Mouse (Mus musculus): ENCODE data around the gene Fasn. TPM values are rescaled to one million over a fixed set of nuclear protein-coding genes. Genes with fewer than 3 reads are reported as not detected.

Gene Fasn
- polyA plus RNA-seq, 1 experiment from 2014 or later: 16.0 TPM

DNA sequence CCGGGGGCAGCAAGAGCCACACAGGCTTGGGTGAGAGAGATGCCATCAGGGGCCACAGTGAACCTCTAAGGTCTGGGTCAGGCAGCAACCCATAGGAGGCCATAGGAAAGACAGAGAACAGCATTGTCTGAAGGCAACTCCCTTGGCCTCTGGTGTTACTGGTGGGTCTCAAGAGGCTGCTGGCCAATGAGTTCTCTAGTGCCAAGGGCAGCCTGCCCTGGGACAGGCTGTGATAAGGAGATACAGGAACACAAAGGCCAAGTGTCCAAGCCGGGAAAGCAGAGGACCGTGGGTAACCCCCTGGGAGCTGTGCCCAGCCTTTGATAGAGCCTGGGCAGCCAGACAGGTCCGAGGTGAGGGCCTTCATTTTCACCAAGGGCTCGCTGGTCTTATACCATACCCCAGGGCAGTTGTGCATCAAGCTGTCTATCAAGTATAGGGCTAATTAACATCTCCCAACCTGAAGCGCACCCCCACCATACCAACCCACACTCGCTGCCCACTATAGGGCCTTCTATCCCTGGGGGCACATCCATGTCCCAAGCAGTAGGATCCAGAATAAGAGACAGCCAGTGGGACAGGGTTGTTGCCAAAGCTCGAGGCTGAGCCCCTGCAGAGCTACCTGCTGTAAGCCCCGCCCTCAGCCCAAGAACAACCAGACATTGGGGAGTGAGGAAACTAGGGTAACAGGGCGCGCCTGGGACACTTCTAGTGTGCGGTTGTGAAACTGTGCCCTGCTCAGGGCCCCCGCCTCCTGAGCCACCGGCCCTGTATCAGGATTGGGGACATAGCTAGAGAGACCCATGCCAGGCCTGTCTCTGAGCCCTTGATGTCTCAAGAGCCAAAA lies 3.0 kb downstream of the Fasn start:
- WGBS: 67% methylated on average over 14 of the region's 14 CpGs
- Histone ChIP-seq H3K27ac (replicated peaks) (no peak overlapping the region; the same call in 1 of the 2 replicates), H3K9ac (ENCODE audit: low read length) (no peak overlapping the region), H3K36me3 (ENCODE audit: control insufficient read depth, insufficient read depth, low read length) (peaks cover 48% of the 10 kb centered on the region), H3K4me3 (ENCODE audit: low read depth, low read length) (no peak overlapping the region), H3K27me3 (ENCODE audit: control insufficient read depth, insufficient read depth, low read length) (no peaks in the 10 kb centered on the region), H3K9me3 (ENCODE audit: control insufficient read depth, low read length) (no peaks in the 10 kb centered on the region), H3K4me1 (replicated peaks; ENCODE audit: control insufficient read depth, insufficient read depth) (peaks cover 9% of the 10 kb centered on the region), H3K4me2 (replicated peaks; ENCODE audit: low read depth) (peak overlapping the region; percentile 93; the same call in 1 of the 2 replicates)
- DNase-seq (ENCODE audit: low spot score) (no peak), ATAC-seq (ENCODE audit: low FRiP score, low TSS enrichment) (no peak)
- no peak for TF ChIP-seq EP300 (optimal IDR thresholded peaks at IDR 0.05)
- no peak for TF ChIP-seq CTCF (IDR thresholded peaks at IDR 0.05; ENCODE audit: low read depth)

DNA sequence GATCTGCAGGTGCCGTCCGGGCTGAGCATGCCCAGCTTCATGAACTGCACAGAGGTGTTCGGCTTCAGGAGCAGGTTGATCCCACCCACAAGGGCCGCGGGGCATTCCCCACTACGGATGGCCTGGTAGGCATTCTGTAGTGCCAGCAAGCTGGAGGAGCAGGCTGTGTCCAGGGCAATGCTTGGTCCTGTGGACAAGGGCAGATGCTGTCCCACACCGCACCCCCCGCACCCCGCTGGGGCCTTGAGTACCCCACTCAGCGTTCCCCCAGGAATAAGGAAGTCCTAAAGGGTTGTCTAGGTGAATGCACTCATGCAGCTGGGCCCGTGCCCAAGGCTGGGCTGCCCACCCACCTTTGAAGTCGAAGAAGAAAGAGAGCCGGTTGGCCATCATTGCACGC lies 3.8 kb downstream of the Fasn start:
- Histone ChIP-seq H3K27ac (replicated peaks) (no peak overlapping the region), H3K4me2 (replicated peaks; ENCODE audit: low read depth) (no peak overlapping the region), H3K27me3 (ENCODE audit: control insufficient read depth, insufficient read depth, low read length) (no peaks in the 10 kb centered on the region), H3K9ac (ENCODE audit: low read length) (no peak overlapping the region), H3K36me3 (ENCODE audit: control insufficient read depth, insufficient read depth, low read length) (peaks cover 55% of the 10 kb centered on the region), H3K4me1 (replicated peaks; ENCODE audit: control insufficient read depth, insufficient read depth) (peaks cover 9% of the 10 kb centered on the region), H3K9me3 (ENCODE audit: control insufficient read depth, low read length) (no peaks in the 10 kb centered on the region), H3K4me3 (ENCODE audit: low read depth, low read length) (no peak overlapping the region)
- TF ChIP-seq EP300 (optimal IDR thresholded peaks at IDR 0.05): no peak
- TF ChIP-seq CTCF (IDR thresholded peaks at IDR 0.05; ENCODE audit: low read depth): no peak
- no peak for ATAC-seq (ENCODE audit: low FRiP score, low TSS enrichment)
- DNase-seq (ENCODE audit: low spot score): no peak
- WGBS: 91% methylated on average over 14 of the region's 14 CpGs

DNA sequence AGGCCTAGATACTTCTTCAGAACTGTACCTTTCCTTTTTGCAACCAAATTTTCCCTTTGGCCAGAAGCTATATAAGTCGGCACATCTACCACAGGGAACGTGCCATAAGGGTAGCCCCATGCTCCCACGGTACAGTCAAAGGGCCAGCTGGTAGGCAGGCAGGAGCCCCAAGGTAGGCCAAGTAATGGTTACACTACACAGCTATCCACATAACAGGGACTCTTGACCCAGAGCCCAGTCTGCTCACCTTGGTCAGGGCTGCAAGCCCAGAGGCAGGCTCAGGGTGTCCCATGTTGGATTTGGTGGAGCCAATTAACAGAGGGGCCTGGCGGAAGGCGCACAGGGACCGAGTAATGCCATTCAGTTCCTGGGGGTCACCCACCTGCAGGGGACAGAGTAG lies 4.8 kb downstream of the Fasn start:
- Histone ChIP-seq H3K9ac (ENCODE audit: low read length) (no peak overlapping the region), H3K9me3 (ENCODE audit: control insufficient read depth, low read length) (no peaks in the 10 kb centered on the region), H3K27ac (replicated peaks) (no peak overlapping the region), H3K4me2 (replicated peaks; ENCODE audit: low read depth) (no peak overlapping the region), H3K4me1 (replicated peaks; ENCODE audit: control insufficient read depth, insufficient read depth) (peaks cover 7% of the 10 kb centered on the region), H3K36me3 (ENCODE audit: control insufficient read depth, insufficient read depth, low read length) (peaks cover 64% of the 10 kb centered on the region), H3K4me3 (ENCODE audit: low read depth, low read length) (no peak overlapping the region), H3K27me3 (ENCODE audit: control insufficient read depth, insufficient read depth, low read length) (no peaks in the 10 kb centered on the region)
- WGBS: 95% methylated on average over 6 of the region's 6 CpGs
- no peak for TF ChIP-seq EP300 (optimal IDR thresholded peaks at IDR 0.05)
- no peak for TF ChIP-seq CTCF (IDR thresholded peaks at IDR 0.05; ENCODE audit: low read depth)
- DNase-seq (ENCODE audit: low spot score) (no peak), ATAC-seq (ENCODE audit: low FRiP score, low TSS enrichment) (no peak)

GRCm38 (mm10) chr11:120818251-120818650 lies 6.1 kb downstream of the Fasn start:
- H3K9ac ChIP-seq (ENCODE audit: low read length): no peak overlapping the region
- TF ChIP-seq CTCF (IDR thresholded peaks at IDR 0.05; ENCODE audit: low read depth) (no peak), EP300 (optimal IDR thresholded peaks at IDR 0.05) (no peak)
- H3K4me3 ChIP-seq (ENCODE audit: low read depth, low read length): no peak overlapping the region
- peaks cover 7% of the 10 kb centered on the region for H3K4me1 ChIP-seq (replicated peaks; ENCODE audit: control insufficient read depth, insufficient read depth)
- H3K36me3 ChIP-seq (ENCODE audit: control insufficient read depth, insufficient read depth, low read length): peaks cover 76% of the 10 kb centered on the region
- no peak overlapping the region for H3K27ac ChIP-seq (replicated peaks)
- DNase-seq (ENCODE audit: low spot score) (no peak), ATAC-seq (ENCODE audit: low FRiP score, low TSS enrichment) (no peak)
- no peaks in the 10 kb centered on the region for H3K27me3 ChIP-seq (ENCODE audit: control insufficient read depth, insufficient read depth, low read length)
- 94% methylated on average over 13 of the region's 13 CpGs for WGBS
- no peak overlapping the region for H3K4me2 ChIP-seq (replicated peaks; ENCODE audit: low read depth)
- no peaks in the 10 kb centered on the region for H3K9me3 ChIP-seq (ENCODE audit: control insufficient read depth, low read length)

DNA sequence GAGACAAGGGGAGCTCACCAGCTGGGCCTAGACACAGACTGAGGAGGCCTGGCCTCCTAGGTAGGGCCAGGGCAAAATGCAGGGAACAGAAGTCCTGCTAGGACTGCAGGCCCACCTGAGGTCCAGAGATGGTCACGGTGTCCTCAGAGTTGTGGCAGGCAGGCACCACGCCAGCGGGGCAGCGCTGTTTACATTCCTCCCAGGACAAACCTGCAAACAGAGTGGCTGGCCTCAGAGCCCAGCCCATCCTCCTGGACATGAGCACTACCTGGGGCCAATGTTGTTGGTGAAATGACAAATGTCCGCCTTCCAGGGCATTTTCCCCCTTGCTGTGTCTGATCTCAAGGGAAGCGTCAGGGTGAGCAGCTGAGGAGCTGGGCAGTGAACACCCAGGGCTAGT lies 7.0 kb downstream of the Fasn start:
- ATAC-seq (ENCODE audit: low FRiP score, low TSS enrichment): no peak
- peaks cover 84% of the 10 kb centered on the region for H3K36me3 ChIP-seq (ENCODE audit: control insufficient read depth, insufficient read depth, low read length)
- H3K9ac ChIP-seq (ENCODE audit: low read length): no peak overlapping the region
- H3K4me3 ChIP-seq (ENCODE audit: low read depth, low read length): no peak overlapping the region
- no peak overlapping the region for H3K27ac ChIP-seq (replicated peaks)
- no peaks in the 10 kb centered on the region for H3K27me3 ChIP-seq (ENCODE audit: control insufficient read depth, insufficient read depth, low read length)
- no peak overlapping the region for H3K4me2 ChIP-seq (replicated peaks; ENCODE audit: low read depth)
- peaks cover 3% of the 10 kb centered on the region for H3K4me1 ChIP-seq (replicated peaks; ENCODE audit: control insufficient read depth, insufficient read depth)
- WGBS: 84% methylated on average over 6 of the region's 6 CpGs
- no peaks in the 10 kb centered on the region for H3K9me3 ChIP-seq (ENCODE audit: control insufficient read depth, low read length)
- no peak for DNase-seq (ENCODE audit: low spot score)
- no peak for TF ChIP-seq CTCF (IDR thresholded peaks at IDR 0.05; ENCODE audit: low read depth)
- TF ChIP-seq EP300 (optimal IDR thresholded peaks at IDR 0.05): no peak

DNA sequence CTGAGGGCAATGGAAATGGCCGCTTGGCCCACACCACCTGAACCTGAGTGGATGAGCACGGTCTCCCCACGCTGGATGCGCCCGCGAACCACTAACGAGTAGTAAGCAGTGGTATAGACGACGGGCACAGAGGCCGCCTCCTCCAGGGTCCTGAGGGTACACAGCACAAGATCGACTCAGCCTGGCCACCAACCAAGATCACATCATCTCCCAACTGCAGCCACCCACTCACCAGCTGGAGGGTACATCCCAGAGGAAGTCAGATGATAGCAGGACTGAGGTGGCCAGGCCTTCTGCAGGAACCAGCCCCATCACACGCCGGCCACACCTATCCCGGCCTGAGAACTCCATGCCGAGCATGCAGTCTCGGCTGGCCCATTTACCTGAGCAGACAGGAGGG lies 12.3 kb downstream of the Fasn start:
- H3K9ac ChIP-seq (ENCODE audit: low read length): no peak overlapping the region
- H3K4me3 ChIP-seq (ENCODE audit: low read depth, low read length): no peak overlapping the region
- H3K27ac ChIP-seq (replicated peaks): no peak overlapping the region
- no peak for ATAC-seq (ENCODE audit: low FRiP score, low TSS enrichment)
- WGBS: 95% methylated on average over 16 of the region's 16 CpGs
- H3K36me3 ChIP-seq (ENCODE audit: control insufficient read depth, insufficient read depth, low read length): peaks cover 89% of the 10 kb centered on the region
- no peaks in the 10 kb centered on the region for H3K4me1 ChIP-seq (replicated peaks; ENCODE audit: control insufficient read depth, insufficient read depth)
- no peak for DNase-seq (ENCODE audit: low spot score)
- TF ChIP-seq CTCF (IDR thresholded peaks at IDR 0.05; ENCODE audit: low read depth) (no peak), EP300 (optimal IDR thresholded peaks at IDR 0.05) (no peak)
- H3K4me2 ChIP-seq (replicated peaks; ENCODE audit: low read depth): no peak overlapping the region
- H3K27me3 ChIP-seq (ENCODE audit: control insufficient read depth, insufficient read depth, low read length): no peaks in the 10 kb centered on the region
- no peaks in the 10 kb centered on the region for H3K9me3 ChIP-seq (ENCODE audit: control insufficient read depth, low read length)

Data from stomach, postnatal 0 days (tissue).